18 mouse cellular contexts compared by ENCODE assay signal in the genomic region with DNA sequence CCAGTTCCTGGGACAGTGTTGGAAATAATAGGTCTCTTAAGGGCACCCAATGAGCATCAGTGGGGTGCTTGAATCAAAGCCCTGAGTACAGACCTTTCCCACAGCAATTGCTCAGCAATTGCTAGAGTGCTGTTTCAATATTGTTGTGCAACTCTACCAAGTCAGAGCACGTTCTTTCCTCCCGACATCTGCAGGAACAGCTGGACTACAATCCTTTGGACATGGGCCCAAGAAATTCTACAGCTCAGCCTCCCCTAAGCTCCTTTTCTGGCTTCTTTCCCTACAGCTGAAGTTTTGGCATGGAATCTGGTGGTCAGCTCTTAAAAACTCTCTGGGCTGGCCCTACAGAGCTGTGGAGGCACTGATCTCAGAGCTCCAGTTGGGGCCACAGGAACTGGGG. TPM values are rescaled to one million over a fixed set of nuclear protein-coding genes. Genes with fewer than 3 reads are reported as not detected.
DNase-seq lines count a peak whose midpoint lies in the region; ATAC-seq lines count a peak whose summit lies in the region.
"Had no signal": no experiment of that assay in that cellular context is flagged by ENCODE, and none has a peak within 500 bp of the region (broad histone marks: within the 10 kb centered on the region; RNA-seq: fewer than 3 reads in every experiment).

No protein-coding gene starts in this region.

- DNase-seq in heart, adult 18-20 months: peak; percentile 70 to 81
- peak; percentile 8 for DNase-seq in urinary bladder, postnatal 14 days (ENCODE audit: low spot score)
- DNase-seq in urinary bladder, postnatal 10 days (ENCODE audit: low spot score): no peak
- no peak for DNase-seq in left cerebral cortex, postnatal 10 days (ENCODE audit: extremely low spot score in 1 of 2, low spot score in 2 of 2)
- DNase-seq: adrenal gland, postnatal 25 days; cerebellum, postnatal 14 days; thymus, postnatal 4 days had no signal

- H3K27ac ChIP-seq in heart, embryonic 12.5 days (ENCODE audit: poor library complexity, severe bottlenecking): no peak overlapping the region
- no peak overlapping the region for H3K27ac ChIP-seq in lung, embryonic 15.5 days
- no peak overlapping the region for H3K27ac ChIP-seq in forebrain, embryonic 16.5 days (ENCODE audit: low read length)
- H3K27ac ChIP-seq: embryonic facial prominence, embryonic 15.5 days; hindbrain, embryonic 13.5 days; limb, embryonic 13.5 days; neural tube, embryonic 13.5 days had no signal

- no peak for ATAC-seq in heart, embryonic 12.5 days (ENCODE audit: insufficient number of reproducible peaks, low FRiP score)
- ATAC-seq in lung, embryonic 15.5 days (ENCODE audit: borderline replicate concordance, extremely low read depth, low FRiP score, low TSS enrichment): peak; percentile 41; the same call in 1 of the 2 replicates
- no peak for ATAC-seq in erythroblast, adult 5-6 weeks (replicated peaks; ENCODE audit: low FRiP score, poor library complexity, severe bottlenecking)
- ATAC-seq in forebrain, embryonic 16.5 days: no peak
- ATAC-seq: Patski had no signal

- H3K36me3 ChIP-seq in heart, embryonic 12.5 days: no peaks in the 10 kb centered on the region
- no peaks in the 10 kb centered on the region for H3K36me3 ChIP-seq in lung, embryonic 15.5 days
- no peaks in the 10 kb centered on the region for H3K36me3 ChIP-seq in forebrain, embryonic 16.5 days (ENCODE audit: control insufficient read depth, insufficient read depth)
- H3K36me3 ChIP-seq: embryonic facial prominence, embryonic 15.5 days; hindbrain, embryonic 13.5 days; limb, embryonic 13.5 days; neural tube, embryonic 13.5 days had no signal

- H3K4me1 ChIP-seq in heart, embryonic 12.5 days (replicated peaks): peaks cover 2% of the 10 kb centered on the region; the same call in 1 of the 2 replicates
- 0 out of 2 replicates have a peak, but pooled peaks cover 11% of the 10 kb centered on the region for H3K4me1 ChIP-seq in lung, embryonic 15.5 days
- no peaks in the 10 kb centered on the region; the same call in 1 of the 2 replicates for H3K4me1 ChIP-seq in forebrain, embryonic 16.5 days (replicated peaks; ENCODE audit: control insufficient read depth, insufficient read depth, low read length)
- H3K4me1 ChIP-seq: hindbrain, embryonic 13.5 days; limb, embryonic 13.5 days; neural tube, embryonic 13.5 days had no signal

- no peaks in the 10 kb centered on the region for H3K27me3 ChIP-seq in heart, embryonic 12.5 days (replicated peaks)
- H3K27me3 ChIP-seq in lung, embryonic 15.5 days: no peaks in the 10 kb centered on the region
- H3K27me3 ChIP-seq in forebrain, embryonic 16.5 days (replicated peaks; ENCODE audit: control insufficient read depth, insufficient read depth, low read length): no peaks in the 10 kb centered on the region
- H3K27me3 ChIP-seq: embryonic facial prominence, embryonic 15.5 days; hindbrain, embryonic 13.5 days; limb, embryonic 13.5 days; neural tube, embryonic 13.5 days; Patski had no signal

- H3K4me2 ChIP-seq in heart, embryonic 12.5 days: no peak overlapping the region
- no peak overlapping the region for H3K4me2 ChIP-seq in lung, embryonic 15.5 days
- no peak overlapping the region for H3K4me2 ChIP-seq in forebrain, embryonic 16.5 days (ENCODE audit: low read length)
- H3K4me2 ChIP-seq: embryonic facial prominence, embryonic 15.5 days; hindbrain, embryonic 13.5 days; limb, embryonic 13.5 days; neural tube, embryonic 13.5 days had no signal

- H3K4me3 ChIP-seq in heart, embryonic 12.5 days: no peak overlapping the region
- no peak overlapping the region for H3K4me3 ChIP-seq in lung, embryonic 15.5 days
- no peak overlapping the region for H3K4me3 ChIP-seq in forebrain, embryonic 16.5 days (replicated peaks; ENCODE audit: low read length)
- H3K4me3 ChIP-seq: embryonic facial prominence, embryonic 15.5 days; hindbrain, embryonic 13.5 days; limb, embryonic 13.5 days; neural tube, embryonic 13.5 days had no signal

- intact Hi-C loops in left cerebral cortex, postnatal 10 days (cut with DNase I): no loop called here

- H3K9ac ChIP-seq in heart, embryonic 12.5 days: no peak overlapping the region
- H3K9ac ChIP-seq in lung, embryonic 15.5 days: no peak overlapping the region
- H3K9ac ChIP-seq in forebrain, embryonic 16.5 days (replicated peaks; ENCODE audit: low read depth, low read length): no peak overlapping the region
- H3K9ac ChIP-seq: embryonic facial prominence, embryonic 15.5 days; hindbrain, embryonic 13.5 days; limb, embryonic 13.5 days; neural tube, embryonic 13.5 days had no signal

- WGBS in heart, embryonic 12.5 days: 92% methylated on average over 2 of the region's 2 CpGs
- 47% methylated on average over 2 of the region's 2 CpGs for WGBS in lung, embryonic 15.5 days
- 95% methylated on average over 2 of the region's 2 CpGs for WGBS in forebrain, embryonic 16.5 days

- H3K9me3 ChIP-seq in heart, embryonic 12.5 days (replicated peaks): no peaks in the 10 kb centered on the region
- no peaks in the 10 kb centered on the region for H3K9me3 ChIP-seq in lung, embryonic 15.5 days
- H3K9me3 ChIP-seq in forebrain, embryonic 16.5 days (ENCODE audit: control insufficient read depth, low read length): no peaks in the 10 kb centered on the region
- H3K9me3 ChIP-seq: embryonic facial prominence, embryonic 15.5 days; hindbrain, embryonic 13.5 days; limb, embryonic 13.5 days; neural tube, embryonic 13.5 days had no signal

RNA-seq across cellular contexts. Expression of a gene that starts 2.8 kb away (rescaled TPM):
- total RNA-seq in heart, adult 18-20 months (2021): not detected
- polyA plus RNA-seq in heart, embryonic 12.5 days (2016; fragmentation: Nextera tagmentation; extraction: Ambion mirVana): not detected in 2 replicates
- not detected in 2 replicates for polyA plus RNA-seq in lung, embryonic 15.5 days (2015; fragmentation: Nextera tagmentation; extraction: Ambion mirVana)
- total RNA-seq in erythroblast, adult 5-6 weeks (2015; ENCODE audit: low replicate concordance): not detected in 2 replicates
- total RNA-seq in erythroblast, adult 5-6 weeks (2017; ENCODE audit: low replicate concordance): not detected in 2 replicates
- not detected in 2 replicates for polyA plus RNA-seq in forebrain, embryonic 16.5 days (2015; fragmentation: Nextera tagmentation; extraction: Ambion mirVana)
- total RNA-seq in left cerebral cortex, postnatal 10 days (2021): not detected
- total RNA-seq: adrenal gland, postnatal 25 days had no signal
- polyA plus RNA-seq: embryonic facial prominence, embryonic 15.5 days; hindbrain, embryonic 13.5 days; limb, embryonic 13.5 days; neural tube, embryonic 13.5 days; small intestine, adult 2 months had no signal

RNA-seq across cellular contexts. Expression of a gene that starts 16.2 kb away (rescaled TPM):
- total RNA-seq in heart, adult 18-20 months (2021): not detected
- polyA plus RNA-seq in heart, embryonic 12.5 days (2016; fragmentation: Nextera tagmentation; extraction: Ambion mirVana): 1.6 and 14.3 TPM in 2 replicates
- polyA plus RNA-seq in lung, embryonic 15.5 days (2015; fragmentation: Nextera tagmentation; extraction: Ambion mirVana): 1.4 and 10.7 TPM in 2 replicates
- not detected in 2 replicates for total RNA-seq in erythroblast, adult 5-6 weeks (2015; ENCODE audit: low replicate concordance)
- total RNA-seq in erythroblast, adult 5-6 weeks (2017; ENCODE audit: low replicate concordance): not detected in 2 replicates
- not detected in 2 replicates for polyA plus RNA-seq in forebrain, embryonic 16.5 days (2015; fragmentation: Nextera tagmentation; extraction: Ambion mirVana)
- total RNA-seq in left cerebral cortex, postnatal 10 days (2021): not detected
- polyA plus RNA-seq: hindbrain, embryonic 13.5 days; large intestine, adult 2 months; small intestine, adult 2 months had no signal

RNA-seq across cellular contexts. Expression of a gene that starts 22.1 kb away (rescaled TPM):
- total RNA-seq in heart, adult 18-20 months (2021): not detected
- polyA plus RNA-seq in heart, embryonic 12.5 days (2016; fragmentation: Nextera tagmentation; extraction: Ambion mirVana): not detected in 2 replicates
- not detected in 2 replicates for polyA plus RNA-seq in lung, embryonic 15.5 days (2015; fragmentation: Nextera tagmentation; extraction: Ambion mirVana)
- total RNA-seq in erythroblast, adult 5-6 weeks (2015; ENCODE audit: low replicate concordance): not detected in 2 replicates
- total RNA-seq in erythroblast, adult 5-6 weeks (2017; ENCODE audit: low replicate concordance): not detected in 2 replicates
- not detected in 2 replicates for polyA plus RNA-seq in forebrain, embryonic 16.5 days (2015; fragmentation: Nextera tagmentation; extraction: Ambion mirVana)
- not detected for total RNA-seq in left cerebral cortex, postnatal 10 days (2021)
- total RNA-seq: adrenal gland, postnatal 25 days had no signal
- polyA plus RNA-seq: embryonic facial prominence, embryonic 15.5 days; hindbrain, embryonic 13.5 days; limb, embryonic 13.5 days; neural tube, embryonic 13.5 days had no signal

RNA-seq across cellular contexts. Expression of a gene that starts 41.9 kb away (rescaled TPM):
- total RNA-seq in heart, adult 18-20 months (2021): under 1 TPM in 1 of 2 experiments, not detected in 1; 0.26 TPM
- polyA plus RNA-seq in heart, embryonic 12.5 days (2016; fragmentation: Nextera tagmentation; extraction: Ambion mirVana): 0.09 and 0.31 TPM in 2 replicates
- polyA plus RNA-seq in lung, embryonic 15.5 days (2015; fragmentation: Nextera tagmentation; extraction: Ambion mirVana): 0.19 and 0.24 TPM in 2 replicates
- not detected in 2 replicates for total RNA-seq in erythroblast, adult 5-6 weeks (2015; ENCODE audit: low replicate concordance)
- total RNA-seq in erythroblast, adult 5-6 weeks (2017; ENCODE audit: low replicate concordance): not detected in 2 replicates
- polyA plus RNA-seq in forebrain, embryonic 16.5 days (2015; fragmentation: Nextera tagmentation; extraction: Ambion mirVana): 0.14 TPM in 1 of 2 replicates, not detected in the other
- total RNA-seq in left cerebral cortex, postnatal 10 days (2021): not detected
- polyA plus RNA-seq: hindbrain, embryonic 13.5 days; limb, embryonic 13.5 days; neural tube, embryonic 13.5 days; small intestine, adult 2 months had no signal

Comparison
In these comparisons a context has a peak if more than half of its experiments do, and no peak if none do; other contexts are left out.
1. DNase-seq: peak in heart, adult 18-20 months (2 of 2) and urinary bladder, postnatal 14 days (single experiment); none in urinary bladder, postnatal 10 days (single experiment) and left cerebral cortex, postnatal 10 days (0 of 2).